Mouse (Mus musculus) embryonic facial prominence, embryonic 15.5 days (tissue): ENCODE results near the gene Cck. TPM values are rescaled to one million over a fixed set of nuclear protein-coding genes. Genes with fewer than 3 reads are reported as not detected.

Experiments used
- polyA plus RNA-seq: library from polyadenylated mRNA; unstranded; fragments of >200 nt; fragmentation: Nextera tagmentation; extraction: Ambion mirVana; gene quantifications from 2 replicates; pipeline ENCODE4 v1.2.1, GENCODE M21; 2015

Gene Cck
- polyA plus RNA-seq, 1 experiment from 2014 or later: 2.3 TPM

Other genes with a start within 250 kb of the Cck start
- 143 and 159 TPM in 2 replicates for gene Ulk4, start 218.5 kb downstream of the Cck start, polyA plus RNA-seq
- gene Trak1, start 198.2 kb downstream of the Cck start, polyA plus RNA-seq: 28.4 and 28.9 TPM in 2 replicates
- gene Lyzl4, start 146.4 kb upstream of the Cck start, polyA plus RNA-seq: 0.74 and 1.0 TPM in 2 replicates
- 0.63 and 0.66 TPM in 2 replicates for gene Vipr1, start 147.0 kb upstream of the Cck start, polyA plus RNA-seq
- gene Sec22c, start 209.8 kb upstream of the Cck start, polyA plus RNA-seq: 14.4 and 15.3 TPM in 2 replicates
- gene Ss18l2, start 214.6 kb upstream of the Cck start, polyA plus RNA-seq: 111 and 116 TPM in 2 replicates
- 66.5 and 71.5 TPM in 2 replicates for gene Nktr, start 223.5 kb upstream of the Cck start, polyA plus RNA-seq